Mouse (Mus musculus) E14TG2a.4 (cell line): ENCODE data around the gene Phgdh.

Source experiments
- CTCF ChIP-seq: conservative IDR thresholded peaks from 2 replicates; pipeline ENCODE4 v1.5.1; 2014; ENCODE audit warnings: low read length
- NANOG ChIP-seq: IDR thresholded peaks from 2 replicates; pipeline ENCODE4 v1.6.1; 2014; ENCODE audit warnings: borderline replicate concordance, low read length, mixed read lengths
- POU5F1 ChIP-seq: IDR thresholded peaks from 2 replicates; pipeline ENCODE4 v1.6.1; 2014; ENCODE audit warnings: low read length, borderline replicate concordance

DNA sequence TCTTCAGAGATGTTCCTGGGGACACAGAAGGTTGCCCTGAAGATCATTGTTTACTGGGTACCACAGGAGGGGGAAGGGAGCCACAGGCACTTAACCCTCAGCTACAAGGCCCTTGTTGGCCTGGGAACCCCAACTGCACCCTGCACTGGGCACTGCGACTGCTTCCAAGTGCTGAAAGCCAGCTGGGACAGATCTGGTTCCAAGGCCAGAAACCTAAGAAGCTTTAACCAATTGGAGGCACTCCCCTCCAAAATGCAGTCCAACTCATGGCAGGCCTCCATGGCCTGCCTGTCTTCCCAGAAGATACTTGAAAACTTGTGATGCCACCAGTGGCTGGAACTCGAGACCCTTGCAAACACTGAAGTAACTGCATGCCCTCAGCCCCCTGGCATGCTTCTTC lies 24.6 kb downstream of the Phgdh start:
- TF ChIP-seq CTCF (no peak), POU5F1 (no peak), NANOG (no peak)
